Mouse (Mus musculus) bone marrow, adult 2 months (tissue): ENCODE measurements around the gene Cox17.

Source experiments
- CTCF ChIP-seq: fragments of 200-500 bp; IDR thresholded peaks from 2 replicates; pipeline ENCODE4 v1.5.1; 2011; ENCODE audit warnings: low read length, control low read depth; ENCODE audit not compliant: control insufficient read depth, insufficient read depth
- POLR2A ChIP-seq: fragments of 200-500 bp; IDR thresholded peaks from 2 replicates; pipeline ENCODE4 v1.6.1; 2011; ENCODE audit warnings: low read depth, mild to moderate bottlenecking, control low read depth, low read length, borderline replicate concordance; ENCODE audit not compliant: control insufficient read depth

DNA sequence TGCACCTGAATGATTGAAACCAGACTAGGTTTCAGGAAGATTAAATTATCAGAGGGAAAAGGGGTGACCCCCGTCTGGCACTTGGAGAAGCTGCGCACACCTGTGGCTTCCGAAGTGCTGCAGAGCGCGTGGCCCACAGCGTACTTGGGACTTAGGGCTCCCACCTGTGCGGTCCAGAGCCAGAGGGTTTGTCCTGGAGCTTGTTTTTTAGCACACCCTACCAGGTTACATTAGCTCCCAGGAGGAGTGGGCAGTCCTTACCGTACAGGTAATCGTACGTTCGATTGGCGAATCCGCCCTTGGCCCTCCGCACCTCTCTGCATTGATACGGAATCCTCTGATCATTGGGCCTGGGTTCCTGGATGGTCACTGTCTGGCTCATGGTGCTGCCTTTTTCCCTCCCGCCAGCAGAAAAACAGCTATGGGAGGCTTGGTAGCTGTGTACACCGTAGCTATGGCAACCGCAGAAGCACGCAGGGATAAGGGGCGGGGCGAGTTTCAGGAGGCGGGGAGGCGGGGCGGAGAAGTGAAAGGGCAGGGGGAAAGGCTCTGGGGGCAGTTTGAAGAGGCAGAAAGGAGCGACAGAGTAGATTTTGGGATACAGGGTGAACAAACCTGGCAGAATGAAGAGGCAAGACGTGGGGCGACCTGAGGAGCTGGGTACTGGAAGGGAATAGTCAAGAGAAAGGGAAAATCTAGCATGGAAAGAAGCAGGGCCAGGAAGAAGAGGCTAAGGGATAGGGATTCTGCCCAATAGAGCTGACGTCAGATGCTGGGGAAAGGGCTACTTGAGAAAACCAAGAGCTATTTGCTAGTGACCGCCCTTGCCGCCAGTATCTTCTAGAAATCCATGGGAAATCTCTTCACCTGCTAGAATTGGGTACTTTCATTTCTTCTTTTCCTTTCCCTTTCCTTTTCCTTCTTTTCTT, 5.1 kb upstream of the Cox17 start, which contains the start of gene Maats1:
- no peak for TF ChIP-seq CTCF
- no peak for TF ChIP-seq POLR2A
